Mouse (Mus musculus) forebrain, embryonic 11.5 days (tissue): ENCODE measurements around the gene Exoc8. TPM values are rescaled to one million over a fixed set of nuclear protein-coding genes. Genes with fewer than 3 reads are reported as not detected.

Experiments used
- ATAC-seq: fragments of 200-750 bp; cut with Nextera tagmentation; replicated peaks from 2 replicates; pipeline ENCODE4 v1.8.0; 2017; ENCODE audit warnings: moderate TSS enrichment; ENCODE audit not compliant: low FRiP score
- DNase-seq: peaks from one replicate; pipeline ENCODE4 v3.0.0-alpha.2; 2017; ENCODE audit warnings: low spot score
- H3K27ac ChIP-seq: fragments of 300-500 bp; sonication (generic); 2 replicates; pipeline ENCODE4 v1.5.1; 2014; ENCODE audit warnings: low read depth, low read length
- H3K27me3 ChIP-seq: fragments of 300-500 bp; sonication (generic); 2 replicates; pipeline ENCODE4 v1.6.1; 2014; ENCODE audit warnings: mild to moderate bottlenecking, low read length, mixed read lengths; ENCODE audit not compliant: control insufficient read depth, insufficient read depth
- H3K36me3 ChIP-seq: fragments of 300-500 bp; sonication (generic); 2 replicates; pipeline ENCODE4 v1.6.1; 2014; ENCODE audit warnings: mild to moderate bottlenecking, low read length, moderate library complexity, mixed read lengths; ENCODE audit not compliant: control insufficient read depth, insufficient read depth
- H3K4me1 ChIP-seq: fragments of 300-500 bp; sonication (generic); replicated peaks from 2 replicates; pipeline ENCODE4 v1.6.1; 2014; ENCODE audit warnings: low read length, mixed read lengths; ENCODE audit not compliant: control insufficient read depth, insufficient read depth
- H3K4me2 ChIP-seq: fragments of 300-500 bp; sonication (generic); 2 replicates; pipeline ENCODE4 v1.6.1; 2014; ENCODE audit warnings: low read depth, mild to moderate bottlenecking, low read length, moderate library complexity, mixed read lengths; ENCODE audit not compliant: severe bottlenecking
- H3K4me3 ChIP-seq: fragments of 300-500 bp; sonication (generic); 2 replicates; pipeline ENCODE4 v1.5.1; 2014; ENCODE audit warnings: low read depth, low read length
- H3K9ac ChIP-seq: fragments of 300-500 bp; sonication (generic); 2 replicates; pipeline ENCODE4 v1.6.1; 2014; ENCODE audit warnings: low read length
- H3K9me3 ChIP-seq: fragments of 300-500 bp; sonication (generic); 2 replicates; pipeline ENCODE4 v1.6.1; 2016; ENCODE audit warnings: low read length, mixed read lengths; ENCODE audit not compliant: control insufficient read depth
- WGBS: fragments of 180-500 bp; shearing (Covaris S2); extraction: QIAGEN DNeasy Blood & Tissue Kit; methylation state at CpG from one replicate; pipeline ENCODE4 v1.1.7; 2014; 5-methylcytosine and 5-hydroxymethylcytosine counted together
- polyA plus RNA-seq: library from polyadenylated mRNA; unstranded; fragments of >200 nt; fragmentation: Nextera tagmentation; extraction: Ambion mirVana; gene quantifications from 2 replicates; pipeline ENCODE4 v1.2.1, GENCODE M21; 2014

Gene Exoc8
- polyA plus RNA-seq, 1 experiment from 2014 or later: 11.6 TPM

- 1% methylated on average over 59 of the region's 60 CpGs for WGBS
- H3K4me2 ChIP-seq: peak overlapping the region; percentile 95
- peak overlapping the region; percentile 92 for H3K4me3 ChIP-seq
- H3K9ac ChIP-seq: peak overlapping the region; percentile 68
- H3K27ac ChIP-seq: peak overlapping the region; percentile 68
- ATAC-seq (peak; percentile 36), DNase-seq (peak; percentile 86)
- H3K27me3 ChIP-seq: no peaks in the 10 kb centered on the region
- no peaks in the 10 kb centered on the region for H3K9me3 ChIP-seq
- peaks cover 14% of the 10 kb centered on the region; the same call in 1 of the 2 replicates for H3K36me3 ChIP-seq
- peaks cover 8% of the 10 kb centered on the region for H3K4me1 ChIP-seq
Measured at GRCm38 (mm10) chr8:124896632-124897385, 696 bp downstream of the Exoc8 start.

DNA sequence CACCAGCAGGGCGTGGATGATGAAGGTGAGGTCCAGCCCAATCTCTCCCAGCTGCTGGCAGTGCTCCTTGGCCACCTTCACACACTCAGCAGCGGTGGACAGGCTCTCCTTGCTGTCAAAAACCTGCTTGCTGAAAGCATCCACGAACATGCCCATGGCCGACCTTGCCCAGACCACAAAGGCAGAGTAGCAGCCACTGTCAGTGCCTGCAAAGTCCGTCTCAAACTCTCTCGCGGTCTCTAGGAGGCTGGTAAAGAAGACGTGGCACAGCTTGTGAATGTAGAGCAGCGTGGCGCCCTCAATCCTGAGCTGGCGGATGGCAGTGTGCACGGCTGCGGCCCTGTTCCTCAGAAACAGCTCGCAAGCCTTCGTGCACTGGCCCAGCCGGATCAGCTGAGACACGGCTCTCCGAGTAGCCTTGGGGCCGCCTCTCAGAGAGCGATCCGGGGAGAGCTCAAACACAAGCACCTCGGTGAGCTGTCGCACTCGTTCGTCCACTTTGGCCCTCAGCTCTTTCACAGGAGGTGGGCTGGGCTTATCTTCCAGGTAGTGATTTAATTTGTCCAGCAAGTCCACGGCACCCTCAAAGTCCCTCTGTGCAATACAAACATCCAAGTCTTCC, 1.4 kb downstream of the Exoc8 start:
- Histone ChIP-seq H3K27me3 (no peaks in the 10 kb centered on the region), H3K4me3 (peak overlapping the region; percentile 92), H3K9ac (no peak overlapping the region), H3K9me3 (no peaks in the 10 kb centered on the region), H3K4me1 (peaks cover 8% of the 10 kb centered on the region), H3K36me3 (peaks cover 10% of the 10 kb centered on the region; the same call in 1 of the 2 replicates), H3K4me2 (peak overlapping the region; percentile 95), H3K27ac (no peak overlapping the region)
- 81% methylated on average over 26 of the region's 26 CpGs for WGBS
- DNase-seq: no peak
- no peak for ATAC-seq

DNA sequence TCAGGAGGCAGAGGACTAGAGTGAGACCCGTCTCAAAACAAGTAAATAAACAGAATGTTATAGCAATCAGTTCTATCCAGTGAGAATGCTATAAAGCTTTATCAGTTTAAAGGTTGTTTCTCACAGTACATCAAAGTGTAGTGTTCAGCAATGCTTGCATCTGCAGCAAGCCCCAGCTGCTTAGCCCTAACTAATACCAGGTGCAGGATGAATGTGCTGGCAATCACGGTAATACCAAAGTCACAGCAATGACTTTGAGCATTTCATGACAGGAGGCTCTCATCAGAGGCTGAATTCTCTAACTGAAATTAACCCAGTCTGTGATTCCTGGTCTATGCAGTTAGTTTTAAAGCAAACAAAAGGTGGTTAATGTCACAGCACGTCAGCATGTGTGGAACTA, 4.9 kb downstream of the Exoc8 start:
- DNase-seq: no peak
- Histone ChIP-seq H3K27me3 (no peaks in the 10 kb centered on the region), H3K36me3 (peaks cover 17% of the 10 kb centered on the region), H3K27ac (no peak overlapping the region), H3K9me3 (no peaks in the 10 kb centered on the region; the same call in 1 of the 2 replicates), H3K9ac (no peak overlapping the region), H3K4me2 (no peak overlapping the region), H3K4me3 (no peak overlapping the region), H3K4me1 (0 out of 2 replicates have a peak, but pooled peaks cover 2% of the 10 kb centered on the region)
- no peak for ATAC-seq
- WGBS: 75% methylated on average over 3 of the region's 3 CpGs

DNA sequence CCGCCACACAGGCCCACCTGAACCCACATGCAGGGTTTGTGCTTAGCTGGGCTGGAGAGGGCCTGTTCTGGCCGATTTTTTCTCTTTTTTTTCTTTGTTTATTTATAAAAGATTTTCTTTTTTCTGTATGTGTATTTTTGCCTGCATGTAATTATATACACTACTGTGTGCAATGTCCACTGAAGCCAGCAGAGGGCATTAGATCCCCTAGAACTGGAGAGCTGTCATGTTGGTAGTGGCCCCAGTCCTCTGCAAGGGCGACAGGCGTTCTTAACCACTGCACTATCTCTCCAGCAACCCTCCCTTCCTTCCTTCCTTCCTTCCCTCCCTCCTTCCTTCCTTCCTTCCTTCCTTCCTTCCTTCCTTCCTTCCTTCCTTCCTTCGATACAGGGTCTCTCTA, 9.1 kb downstream of the Exoc8 start:
- Histone ChIP-seq H3K27ac (no peak overlapping the region), H3K4me1 (no peaks in the 10 kb centered on the region), H3K27me3 (no peaks in the 10 kb centered on the region), H3K4me2 (no peak overlapping the region), H3K36me3 (peaks cover 21% of the 10 kb centered on the region), H3K9ac (no peak overlapping the region), H3K9me3 (no peaks in the 10 kb centered on the region; the same call in 1 of the 2 replicates), H3K4me3 (no peak overlapping the region)
- no peak for DNase-seq
- WGBS: 96% methylated on average over 5 of the region's 5 CpGs
- no peak for ATAC-seq

DNA sequence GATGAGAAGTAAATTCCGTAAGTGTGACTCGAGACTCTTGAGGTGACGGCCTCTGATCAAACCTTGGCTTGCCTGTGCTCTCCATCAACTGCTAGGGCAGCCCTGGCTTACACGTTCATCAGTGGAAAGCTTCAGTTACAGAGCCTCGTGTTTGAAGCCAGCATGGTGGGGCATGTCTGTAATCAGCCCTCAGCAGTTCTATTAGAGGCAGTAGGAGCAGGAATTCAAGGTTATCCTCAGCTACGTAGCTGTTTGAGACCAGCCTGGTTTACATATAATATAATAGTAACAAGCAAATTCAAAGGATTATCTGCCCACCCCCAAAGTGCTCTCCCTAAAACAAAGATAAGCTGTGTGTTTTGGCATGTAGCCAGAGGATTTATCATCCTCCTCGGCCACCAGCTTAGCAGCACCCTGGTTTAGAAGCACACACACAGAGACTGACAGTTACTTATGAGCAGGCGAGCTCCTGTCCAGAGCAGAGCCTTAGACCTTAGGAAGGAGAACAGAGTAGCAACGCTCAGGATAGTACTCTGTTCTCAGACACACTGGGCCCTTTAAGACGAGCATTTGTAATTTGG, 18.5 kb downstream of the Exoc8 start:
- 91% methylated on average over 10 of the region's 10 CpGs for WGBS
- no peak overlapping the region for H3K4me2 ChIP-seq
- no peaks in the 10 kb centered on the region for H3K27me3 ChIP-seq
- peaks cover 14% of the 10 kb centered on the region for H3K36me3 ChIP-seq
- DNase-seq: no peak
- H3K4me3 ChIP-seq: no peak overlapping the region
- ATAC-seq: no peak
- no peaks in the 10 kb centered on the region for H3K9me3 ChIP-seq
- H3K4me1 ChIP-seq: no peaks in the 10 kb centered on the region
- no peak overlapping the region for H3K9ac ChIP-seq
- no peak overlapping the region for H3K27ac ChIP-seq

DNA sequence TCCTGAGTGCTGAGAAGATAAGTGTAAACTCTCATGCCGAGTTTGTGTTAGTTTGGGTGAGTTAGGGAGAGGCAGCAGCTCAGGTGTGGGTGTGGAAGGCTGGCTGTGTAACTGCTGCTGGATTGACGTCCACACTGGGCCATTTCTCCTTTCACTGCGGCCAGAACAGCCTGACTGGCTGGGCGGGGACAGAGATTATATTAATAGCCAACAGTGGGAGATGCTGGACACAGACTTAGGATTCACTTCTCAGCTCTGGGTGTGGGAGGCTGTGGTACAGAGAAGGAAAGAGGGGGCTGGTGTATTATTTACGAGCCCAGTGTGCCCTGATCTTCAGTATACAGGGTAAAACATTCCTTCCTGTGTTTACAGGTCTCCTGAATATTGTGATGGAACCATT, 19.4 kb downstream of the Exoc8 start:
- no peak overlapping the region for H3K4me2 ChIP-seq
- H3K9ac ChIP-seq: no peak overlapping the region
- 92% methylated on average over 5 of the region's 5 CpGs for WGBS
- no peak overlapping the region for H3K27ac ChIP-seq
- no peaks in the 10 kb centered on the region for H3K9me3 ChIP-seq
- H3K4me3 ChIP-seq: no peak overlapping the region
- no peaks in the 10 kb centered on the region for H3K4me1 ChIP-seq
- peaks cover 13% of the 10 kb centered on the region for H3K36me3 ChIP-seq
- ATAC-seq (no peak), DNase-seq (no peak)
- no peaks in the 10 kb centered on the region for H3K27me3 ChIP-seq

DNA sequence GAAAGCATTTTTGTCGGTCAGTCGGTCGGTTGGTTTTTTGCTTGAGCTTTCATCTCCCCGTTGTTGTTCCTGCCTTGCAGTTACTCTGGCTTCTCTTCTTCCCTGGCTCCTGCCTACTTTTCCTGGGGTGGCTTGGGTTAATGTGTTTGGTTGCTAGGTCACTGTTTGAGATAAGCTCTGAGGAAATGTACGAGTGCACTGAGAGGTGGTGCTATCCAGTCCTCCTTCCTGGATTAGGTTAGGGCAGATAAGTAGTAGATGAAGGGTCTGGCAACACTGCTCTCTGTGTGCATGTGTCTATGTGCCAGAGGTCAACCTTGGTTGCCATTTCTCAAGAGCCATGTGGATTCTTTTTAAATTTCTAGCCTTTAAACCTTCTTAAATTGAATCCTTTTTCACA, 24.8 kb downstream of the Exoc8 start:
- Histone ChIP-seq H3K9ac (no peak overlapping the region), H3K4me3 (no peak overlapping the region), H3K36me3 (no peaks in the 10 kb centered on the region; the same call in 1 of the 2 replicates), H3K4me1 (no peaks in the 10 kb centered on the region), H3K27ac (no peak overlapping the region), H3K27me3 (no peaks in the 10 kb centered on the region), H3K4me2 (no peak overlapping the region), H3K9me3 (no peaks in the 10 kb centered on the region)
- no peak for DNase-seq
- 96% methylated on average over 5 of the region's 5 CpGs for WGBS
- no peak for ATAC-seq

GRCm38 (mm10) chr8:124872081-124872480, 25.4 kb downstream of the Exoc8 start:
- DNase-seq (no peak), ATAC-seq (no peak)
- Histone ChIP-seq H3K27me3 (no peaks in the 10 kb centered on the region), H3K27ac (no peak overlapping the region), H3K4me1 (no peaks in the 10 kb centered on the region), H3K9ac (no peak overlapping the region), H3K36me3 (no peaks in the 10 kb centered on the region; the same call in 1 of the 2 replicates), H3K4me2 (no peak overlapping the region), H3K4me3 (no peak overlapping the region), H3K9me3 (no peaks in the 10 kb centered on the region)
- 90% methylated on average over 7 of the region's 7 CpGs for WGBS
